Mouse (Mus musculus): ENCODE data around the gene Atp5d. TPM values are rescaled to one million over a fixed set of nuclear protein-coding genes. Genes with fewer than 3 reads are reported as not detected.

The Atp5d gene
- total RNA-seq, 2 experiments from 2014 or later, result 593 to 1,133 TPM

- DNase-seq (ENCODE audit: low spot score in 2 of 2), result no peak
These were observed 21.3 kb upstream of the Atp5d start for GRCm38 (mm10) chr10:80116927-80117691.

- DNase-seq (ENCODE audit: low spot score in 2 of 2), result no peak
These were observed 20.7 kb upstream of the Atp5d start for GRCm38 (mm10) chr10:80117736-80118135.

GRCm38 (mm10) chr10:80118552-80118951 is 19.9 kb upstream of the Atp5d start:
- DNase-seq (ENCODE audit: low spot score in 2 of 2), result no peak

GRCm38 (mm10) chr10:80120146-80120545 is 18.3 kb upstream of the Atp5d start:
- no peak for DNase-seq (ENCODE audit: low spot score in 2 of 2)

GRCm38 (mm10) chr10:80121639-80122038 is 16.8 kb upstream of the Atp5d start:
- no peak for DNase-seq (ENCODE audit: low spot score in 2 of 2)

GRCm38 (mm10) chr10:80123932-80124562 is 14.4 kb upstream of the Atp5d start:
- no peak for DNase-seq (ENCODE audit: low spot score in 2 of 2)

GRCm38 (mm10) chr10:80127920-80128319 is 10.5 kb upstream of the Atp5d start:
- no peak for DNase-seq (ENCODE audit: low spot score in 2 of 2)

- DNase-seq (ENCODE audit: low spot score in 2 of 2), result no peak
These were observed 8.6 kb upstream of the Atp5d start for GRCm38 (mm10) chr10:80129846-80130245.

- no peak for DNase-seq (ENCODE audit: low spot score in 2 of 2)
These were observed 7.9 kb upstream of the Atp5d start for GRCm38 (mm10) chr10:80130403-80131031.

GRCm38 (mm10) chr10:80131316-80131951 is 7.0 kb upstream of the Atp5d start:
- no peak for DNase-seq (ENCODE audit: low spot score in 2 of 2)

GRCm38 (mm10) chr10:80131952-80132350 is 6.5 kb upstream of the Atp5d start:
- DNase-seq (ENCODE audit: low spot score in 2 of 2), result no peak

GRCm38 (mm10) chr10:80133226-80133849 is 5.1 kb upstream of the Atp5d start:
- no peak for DNase-seq (ENCODE audit: low spot score in 2 of 2)

GRCm38 (mm10) chr10:80134421-80134820 is 4.0 kb upstream of the Atp5d start:
- DNase-seq (ENCODE audit: low spot score in 2 of 2), result no peak

- DNase-seq (ENCODE audit: low spot score in 2 of 2), result no peak
These were observed 3.3 kb upstream of the Atp5d start for GRCm38 (mm10) chr10:80135161-80135560.

- DNase-seq (ENCODE audit: low spot score in 2 of 2), result no peak
These were observed 2.8 kb upstream of the Atp5d start for GRCm38 (mm10) chr10:80135641-80136040.

GRCm38 (mm10) chr10:80136179-80136951 is 2.1 kb upstream of the Atp5d start:
- no peak for DNase-seq (ENCODE audit: low spot score in 2 of 2)

- DNase-seq (ENCODE audit: low spot score in 2 of 2), result no peak
These were observed 1.3 kb upstream of the Atp5d start for GRCm38 (mm10) chr10:80136952-80137625.

- DNase-seq (ENCODE audit: low spot score in 2 of 2), result no peak
These were observed 543 bp upstream of the Atp5d start for GRCm38 (mm10) chr10:80137626-80138552.

- no peak for DNase-seq (ENCODE audit: low spot score in 2 of 2)
These were observed 975 bp downstream of the Atp5d start for GRCm38 (mm10) chr10:80139439-80139775.

All from adrenal gland, adult 18-20 months (tissue).